8 mouse cellular contexts compared by ENCODE assay signal in genomic region chr13:44786291-44786690, GRCm38 (mm10). TPM values are rescaled to one million over a fixed set of nuclear protein-coding genes. Genes with fewer than 3 reads are reported as not detected.
A peak's percentile ranks its signal among the peaks of the same experiment; 100 is the strongest.
DNase-seq lines count a peak whose midpoint lies in the region; ATAC-seq and TF ChIP-seq lines count a peak whose summit lies in the region.

No protein-coding gene starts in this region.

- H3K36me3 ChIP-seq in CH12.LX (replicated peaks in 1 of 2; ENCODE audit: control insufficient read depth in 1 of 2, insufficient read depth in 1 of 2, low read length in 1 of 2): peaks cover 0 to 5% of the 10 kb centered on the region in 2 experiments

- H3K79me2 ChIP-seq in CH12.LX (replicated peaks; ENCODE audit: control insufficient read depth, extremely low read depth, insufficient read depth, poor library complexity, severe bottlenecking): peaks cover 21% of the 10 kb centered on the region

- DNase-seq in gastrocnemius, adult 18-20 months (ENCODE audit: low spot score): peak; percentile 49
- no peak for DNase-seq in gastrocnemius, adult 8-10 months (ENCODE audit: low spot score in 2 of 2)
- peak; percentile 47 for DNase-seq in CH12.LX (ENCODE audit: extremely low read depth)
- DNase-seq in cerebellum, adult 2 months: peak; percentile 58 to 73
- peak; percentile 41 to 60 for DNase-seq in kidney, postnatal 4 days
- peak; percentile 32 to 39 for DNase-seq in right cerebral cortex, adult 2 months (ENCODE audit: low spot score in 2 of 2)

- peak; percentile 44 to 83 for TF ChIP-seq CTCF in CH12.LX (conservative IDR thresholded peaks at IDR 0.05 in 1 of 2, IDR thresholded peaks at IDR 0.05 in 1 of 2; ENCODE audit: low read depth in 2 of 2, low read length in 2 of 2)
- peak; percentile 66 for TF ChIP-seq CTCF in cerebellum, adult 2 months (IDR thresholded peaks at IDR 0.05; ENCODE audit: borderline replicate concordance, insufficient read depth, low read depth, low read length)

- no peaks in the 10 kb centered on the region for H3K9me3 ChIP-seq in CH12.LX (replicated peaks; ENCODE audit: low read length)

- no peak overlapping the region for H3K9ac ChIP-seq in CH12.LX (ENCODE audit: insufficient read depth, low read depth)

- WGBS in cerebellum, adult 2 months: 7% methylated on average over 4 of the region's 4 CpGs

- TF ChIP-seq POLR2A in CH12.LX (IDR thresholded peaks at IDR 0.05; ENCODE audit: low read depth, low read length): no peak
- TF ChIP-seq POLR2A in cerebellum, adult 2 months (IDR thresholded peaks at IDR 0.05; ENCODE audit: borderline replicate concordance, insufficient read depth, low read length): no peak

- H3K27ac ChIP-seq in CH12.LX (ENCODE audit: insufficient read depth, low read depth): no peak overlapping the region
- H3K27ac ChIP-seq in cerebellum, adult 2 months (ENCODE audit: insufficient read depth, low read length): no peak overlapping the region

- dilution Hi-C loops in CH12.LX (cut with MboI; ENCODE audit: extremely low pct_ligation_motif_present, extremely low pct_unique_long_range_greater_than_20kb, low sequenced_read_pairs): no loop called here

- no peak overlapping the region for H3K4me2 ChIP-seq in CH12.LX (ENCODE audit: insufficient read depth, low read depth, poor library complexity, severe bottlenecking)

- H3K27me3 ChIP-seq in CH12.LX (replicated peaks): no peaks in the 10 kb centered on the region
- H3K27me3 ChIP-seq in cerebellum, adult 2 months (ENCODE audit: control insufficient read depth, insufficient read depth, low read length): no peaks in the 10 kb centered on the region

- H3K4me3 ChIP-seq in CH12.LX (replicated peaks in 1 of 3; ENCODE audit: low read depth in 2 of 3, low read length in 2 of 3, poor library complexity in 1 of 3): no peak overlapping the region
- no peak overlapping the region for H3K4me3 ChIP-seq in cerebellum, adult 2 months (replicated peaks; ENCODE audit: insufficient read depth, low read depth, low read length)

- no peak for TF ChIP-seq EP300 in CH12.LX (IDR thresholded peaks at IDR 0.05; ENCODE audit: low read length)

- TF ChIP-seq RAD21 in CH12.LX (IDR thresholded peaks at IDR 0.05; ENCODE audit: low read depth, low read length): peak; percentile 73

- H3K4me1 ChIP-seq in CH12.LX (ENCODE audit: control insufficient read depth in 1 of 2, insufficient read depth in 2 of 2): peaks cover 5 to 52% of the 10 kb centered on the region in 2 experiments
- H3K4me1 ChIP-seq in cerebellum, adult 2 months (ENCODE audit: control insufficient read depth, insufficient read depth, low read length): peaks cover 20% of the 10 kb centered on the region; the same call in 1 of the 2 replicates

- in situ Hi-C loops in CH12.LX (cut with MboI; ENCODE audit: low pct_ligation_motif_present, low pct_unique_long_range_greater_than_20kb, low sequenced_read_pairs): no loop called here

- peak; percentile 55; the same call in 1 of the 2 replicates for ATAC-seq in granulocyte monocyte progenitor cell, adult 5-6 weeks (replicated peaks; ENCODE audit: poor library complexity, severe bottlenecking)
- ATAC-seq in megakaryocyte, adult 5-6 weeks (ENCODE audit: poor library complexity, severe bottlenecking): peak; percentile 78

TF ChIP-seq in CH12.LX, 34 proteins besides CTCF, POLR2A, EP300 and RAD21:
- TF ChIP-seq ZC3H11A (IDR thresholded peaks at IDR 0.05; ENCODE audit: low read depth, low read length) (peak; percentile 45), ZNF384 (IDR thresholded peaks at IDR 0.05; ENCODE audit: low read depth, low read length) (peak; percentile 12; the same call in 1 of the 2 replicates), JUN (IDR thresholded peaks at IDR 0.05; ENCODE audit: insufficient read depth, low read depth, low read length) (no peak), SMC3 (IDR thresholded peaks at IDR 0.05; ENCODE audit: low read depth, low read length) (peak; percentile 86), MEF2A (IDR thresholded peaks at IDR 0.05; ENCODE audit: borderline replicate concordance, low read depth, low read length) (peak; percentile 44; the same call in 1 of the 2 replicates), MYC (IDR thresholded peaks at IDR 0.05; ENCODE audit: low read depth, low read length) (0 out of 2 replicates have a peak, but pooled peaks have one; percentile 20), UBTF (IDR thresholded peaks at IDR 0.05; ENCODE audit: low read depth, low read length) (no peak), SIN3A (IDR thresholded peaks at IDR 0.05; ENCODE audit: low read length) (no peak), PAX5 (IDR thresholded peaks at IDR 0.05; ENCODE audit: low read length) (no peak)

RNA-seq across cellular contexts. Expression of gene Jarid2, which starts 57.0 kb away (rescaled TPM):
- total RNA-seq in gastrocnemius, adult 18-20 months (2021): 10 to 100 TPM; 17.4 to 20.0 TPM
- total RNA-seq in gastrocnemius, adult 8-10 months (2022): 10 to 100 TPM; 19.1 to 26.3 (median 21.0) TPM
- total RNA-seq in CH12.LX (2012; rRNA removed) (3.2 and 4.5 TPM in 2 replicates), CH12.LX (2014; rRNA removed) (6.1 and 7.8 TPM in 2 replicates)
- polyA plus RNA-seq in CH12.LX (2012; ENCODE audit: insufficient read length, low read depth): 10.9 and 14.2 TPM in 2 replicates
- 35.9 and 42.3 TPM in 2 replicates for polyA plus RNA-seq in cerebellum, adult 2 months (2012; rRNA removed)
- total RNA-seq in granulocyte monocyte progenitor cell, adult 5-6 weeks (2014; fragmentation: Nextera tagmentation): 37.8 and 58.5 TPM in 2 replicates
- 31.0 and 37.9 TPM in 2 replicates for total RNA-seq in granulocyte monocyte progenitor cell, adult 5-6 weeks (2017)
- 49.1 and 49.2 TPM in 2 replicates for total RNA-seq in megakaryocyte, adult 5-6 weeks (2015)
- 59.8 and 74.4 TPM in 2 replicates for total RNA-seq in megakaryocyte, adult 5-6 weeks (2017)

Comparison
In these comparisons a context has a peak if more than half of its experiments do, and no peak if none do; other contexts are left out.
1. DNase-seq: peak in gastrocnemius, adult 18-20 months (single experiment), CH12.LX (single experiment), cerebellum, adult 2 months (2 of 2), kidney, postnatal 4 days (2 of 2) and right cerebral cortex, adult 2 months (2 of 2); none in gastrocnemius, adult 8-10 months (0 of 2).